Mouse (Mus musculus): ENCODE measurements around the gene Esrrg.

DNA sequence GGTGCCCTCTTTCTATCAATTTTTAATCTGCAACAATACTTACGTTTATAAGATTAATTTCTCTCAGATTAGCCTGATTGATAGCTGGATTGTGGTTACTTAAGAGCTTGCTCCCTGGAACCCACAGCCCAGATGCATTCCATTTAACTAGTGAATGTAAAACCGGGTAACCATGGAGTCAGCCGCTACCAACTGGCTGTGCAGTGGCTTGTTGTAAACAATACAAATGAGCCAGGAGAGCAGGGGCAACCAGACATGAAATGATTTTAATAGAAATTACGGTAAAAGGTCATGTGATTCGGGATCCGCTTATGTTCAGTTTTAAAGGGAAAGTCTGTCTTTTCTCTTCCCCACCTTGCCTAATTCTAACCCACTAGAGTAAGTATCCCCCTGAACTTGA lies 54.8 kb downstream of the Esrrg start:
- TF ChIP-seq CTCF (IDR thresholded peaks at IDR 0.05; ENCODE audit: control insufficient read depth, insufficient read depth, insufficient read length) (no peak), MAX (IDR thresholded peaks at IDR 0.05) (no peak), USF1 (IDR thresholded peaks at IDR 0.05; ENCODE audit: low read depth) (no peak), CEBPB (IDR thresholded peaks at IDR 0.05; ENCODE audit: low read depth) (no peak), MYOD1 (IDR thresholded peaks at IDR 0.05; ENCODE audit: control insufficient read depth, insufficient read length, low read depth) (no peak)

Measured in C2C12 (cell line).